Mouse (Mus musculus) heart, postnatal 0 days (tissue): ENCODE data around the gene Shcbp1l. TPM values are rescaled to one million over a fixed set of nuclear protein-coding genes. Genes with fewer than 3 reads are reported as not detected.
"Not testable (repeated sequence)": the region's sequence is repeated elsewhere in the genome, so short reads cannot be mapped to it uniquely, and the experiment has no call there.

Source experiments
- ATAC-seq: fragments of 200-750 bp; cut with Nextera tagmentation; 2 replicates; pipeline ENCODE4 v1.8.0; 2017; ENCODE audit warnings: low read depth, moderate number of reproducible peaks, moderate library complexity; ENCODE audit not compliant: insufficient read depth
- DNase-seq: peaks from one replicate; pipeline ENCODE4 v3.0.0-alpha.2; 2016; ENCODE audit warnings: low spot score
- H3K27ac ChIP-seq: fragments of 300-500 bp; sonication (generic); 2 replicates; pipeline ENCODE4 v1.5.1; 2014; ENCODE audit warnings: low read depth, mild to moderate bottlenecking
- H3K27me3 ChIP-seq: fragments of 300-500 bp; sonication (generic); 2 replicates; pipeline ENCODE4 v1.6.1; 2014; ENCODE audit warnings: low read length, mixed read lengths; ENCODE audit not compliant: control insufficient read depth, insufficient read depth
- H3K36me3 ChIP-seq: fragments of 300-500 bp; sonication (generic); replicated peaks from 2 replicates; pipeline ENCODE4 v1.6.1; 2014; ENCODE audit warnings: low read length, mixed read lengths; ENCODE audit not compliant: control insufficient read depth, insufficient read depth
- H3K4me1 ChIP-seq: fragments of 300-500 bp; sonication (generic); 2 replicates; pipeline ENCODE4 v1.6.1; 2014; ENCODE audit warnings: antibody characterized with exemption; ENCODE audit not compliant: control insufficient read depth, insufficient read depth
- H3K4me2 ChIP-seq: fragments of 300-500 bp; sonication (generic); 2 replicates; pipeline ENCODE4 v1.6.1; 2014; ENCODE audit warnings: low read depth, mild to moderate bottlenecking, low read length, moderate library complexity
- H3K4me3 ChIP-seq: fragments of 300-500 bp; sonication (generic); 2 replicates; pipeline ENCODE4 v1.5.1; 2014; ENCODE audit warnings: low read depth, low read length
- H3K9ac ChIP-seq: fragments of 300-500 bp; sonication (generic); replicated peaks from 2 replicates; pipeline ENCODE4 v1.6.1; 2014; ENCODE audit warnings: low read depth, low read length, mixed read lengths
- H3K9me3 ChIP-seq: fragments of 300-500 bp; sonication (generic); replicated peaks from 2 replicates; pipeline ENCODE4 v1.6.1; 2016; ENCODE audit warnings: low read length; ENCODE audit not compliant: control insufficient read depth
- CTCF ChIP-seq: IDR thresholded peaks from 2 replicates; pipeline ENCODE4 v1.5.1; 2016; ENCODE audit warnings: antibody characterized with exemption, control low read depth, low read depth
- EP300 ChIP-seq: IDR thresholded peaks from 2 replicates; pipeline ENCODE4 v1.6.1; 2016; ENCODE audit warnings: antibody characterized with exemption, low read depth
- WGBS: fragments of 180-500 bp; shearing (Covaris S2); extraction: QIAGEN DNeasy Blood & Tissue Kit; methylation state at CpG from one replicate; pipeline ENCODE4 v1.1.7; 2014; 5-methylcytosine and 5-hydroxymethylcytosine counted together
- polyA plus RNA-seq: library from polyadenylated mRNA; unstranded; fragments of >200 nt; fragmentation: Nextera tagmentation; extraction: Ambion mirVana; gene quantifications from 2 replicates; pipeline ENCODE4 v1.2.1, GENCODE M21; 2015
- total RNA-seq: library from RNA; depleted of rRNA; stranded (reverse); fragments of >200 nt; gene quantifications from 2 replicates; pipeline ENCODE4 v1.2.3, GENCODE M21; 2014; ENCODE audit warnings: low replicate concordance

Shcbp1l gene
- total and polyA plus RNA-seq, 2 experiments from 2014 or later: not detected

DNA sequence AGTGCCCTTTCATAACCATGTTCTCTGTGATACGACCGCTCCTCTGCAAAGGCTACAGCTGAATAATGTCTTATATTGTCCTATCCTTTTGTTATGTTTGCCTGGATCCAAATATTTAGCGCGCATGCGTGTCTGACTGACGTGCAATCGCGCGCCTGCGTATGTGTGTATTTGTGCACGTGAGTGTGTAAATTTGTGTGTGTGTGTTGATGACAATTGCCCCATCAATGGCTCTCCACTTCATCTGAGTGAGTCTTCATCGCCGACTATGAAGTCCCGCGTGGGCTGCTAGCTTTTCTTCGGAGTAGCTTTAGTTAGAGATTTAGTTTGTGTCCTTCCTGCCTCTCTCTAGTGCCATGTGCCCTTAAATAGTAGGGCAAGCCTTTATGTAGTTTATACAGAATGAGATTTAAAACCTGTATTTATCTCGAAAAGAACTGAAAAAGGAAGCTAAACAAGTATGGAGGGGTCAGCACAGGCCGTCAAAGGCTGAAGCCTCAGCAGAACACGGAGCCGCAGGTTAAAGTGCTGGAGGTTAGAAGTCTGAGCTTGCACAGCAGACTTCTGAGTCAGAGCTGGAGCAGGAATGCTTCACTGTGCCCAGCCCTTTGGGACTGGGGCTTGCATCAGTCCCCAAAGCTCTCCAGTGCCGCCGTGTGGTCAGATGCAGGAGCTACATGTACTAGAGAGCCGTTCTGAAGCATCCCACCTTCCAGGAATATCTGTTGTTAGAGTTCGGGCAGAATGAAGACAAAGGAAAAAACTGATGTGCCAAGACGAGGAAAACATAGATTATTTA, 38.5 kb upstream of the Shcbp1l start:
- H3K36me3 ChIP-seq: no peaks in the 10 kb centered on the region
- no peaks in the 10 kb centered on the region for H3K9me3 ChIP-seq
- H3K4me3 ChIP-seq: no peak overlapping the region
- H3K27ac ChIP-seq: no peak overlapping the region
- peak; percentile 81 for DNase-seq
- WGBS: 45% methylated on average over 25 of the region's 25 CpGs
- TF ChIP-seq CTCF (peak; percentile 99), EP300 (0 out of 2 replicates have a peak, but pooled peaks have one; percentile 46)
- no peaks in the 10 kb centered on the region for H3K4me1 ChIP-seq
- H3K27me3 ChIP-seq: no peaks in the 10 kb centered on the region
- no peak overlapping the region for H3K4me2 ChIP-seq
- ATAC-seq: peak; percentile 87
- no peak overlapping the region for H3K9ac ChIP-seq

GRCm38 (mm10) chr1:153395706-153396105, 29.3 kb upstream of the Shcbp1l start:
- 73% methylated on average over 4 of the region's 4 CpGs for WGBS
- not testable (repeated sequence) for H3K36me3 ChIP-seq, ATAC-seq, H3K4me3 ChIP-seq, H3K27ac ChIP-seq, H3K4me1 ChIP-seq, DNase-seq, H3K27me3 ChIP-seq, H3K9ac ChIP-seq, H3K4me2 ChIP-seq, H3K9me3 ChIP-seq

DNA sequence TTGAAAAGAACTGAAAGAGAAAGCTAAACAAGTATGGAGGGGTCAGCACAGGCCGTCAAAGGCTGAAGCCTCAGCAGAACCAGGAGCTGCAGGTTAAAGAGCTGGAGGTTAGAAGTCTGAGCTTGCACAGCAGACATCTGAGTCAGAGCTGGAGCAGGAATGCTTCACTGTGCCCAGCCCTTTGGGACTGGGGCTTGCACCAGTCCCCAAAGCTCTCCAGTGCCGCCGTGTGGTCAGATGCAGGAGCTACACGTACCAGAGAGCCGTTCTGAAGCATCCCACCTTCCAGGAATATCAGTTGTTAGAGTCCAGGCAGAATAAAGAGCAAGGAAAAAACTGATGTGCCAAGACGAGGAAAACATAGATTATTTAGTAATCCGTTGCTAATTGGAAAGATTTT, 23.2 kb upstream of the Shcbp1l start:
- under 1% methylated on average over 7 of the region's 7 CpGs for WGBS
- TF ChIP-seq CTCF: peak; percentile 89
- TF ChIP-seq EP300: no peak
- 0 out of 2 replicates have a peak, but pooled peaks cover 3% of the 10 kb centered on the region for H3K4me1 ChIP-seq
- H3K4me3 ChIP-seq: no peak overlapping the region
- no peaks in the 10 kb centered on the region for H3K9me3 ChIP-seq
- ATAC-seq (peak; percentile 93), DNase-seq (peak; percentile 74)
- no peak overlapping the region for H3K27ac ChIP-seq
- no peaks in the 10 kb centered on the region for H3K27me3 ChIP-seq
- no peak overlapping the region for H3K9ac ChIP-seq
- H3K36me3 ChIP-seq: no peaks in the 10 kb centered on the region
- H3K4me2 ChIP-seq: no peak overlapping the region

GRCm38 (mm10) chr1:153407641-153408040, 17.3 kb upstream of the Shcbp1l start:
- H3K4me2 ChIP-seq, DNase-seq, H3K27me3 ChIP-seq, H3K36me3 ChIP-seq, ATAC-seq, H3K9ac ChIP-seq, H3K27ac ChIP-seq, H3K4me3 ChIP-seq, H3K9me3 ChIP-seq, H3K4me1 ChIP-seq: not testable (repeated sequence)
- WGBS: 82% methylated on average over 11 of the region's 11 CpGs

DNA sequence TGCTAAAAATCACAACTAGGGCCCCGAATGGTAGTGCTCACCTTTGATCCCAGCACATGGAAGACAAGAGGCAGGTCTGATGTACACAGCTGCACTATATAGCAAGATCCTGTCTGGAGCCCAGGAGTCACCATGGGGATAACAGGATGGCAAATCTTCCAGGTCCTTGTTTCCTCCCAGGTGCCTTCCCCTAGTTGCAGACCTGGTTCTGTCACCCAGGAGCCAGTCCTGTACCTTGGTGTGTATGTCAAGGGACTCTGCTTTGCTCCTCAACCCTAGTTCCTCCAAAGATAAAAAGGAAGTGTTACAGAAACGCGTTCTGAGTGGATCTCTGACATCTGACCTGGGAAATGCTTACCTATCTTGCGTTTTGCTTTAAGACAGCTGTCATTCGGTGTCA, 16.7 kb upstream of the Shcbp1l start:
- H3K4me2 ChIP-seq: not testable (repeated sequence)

DNA sequence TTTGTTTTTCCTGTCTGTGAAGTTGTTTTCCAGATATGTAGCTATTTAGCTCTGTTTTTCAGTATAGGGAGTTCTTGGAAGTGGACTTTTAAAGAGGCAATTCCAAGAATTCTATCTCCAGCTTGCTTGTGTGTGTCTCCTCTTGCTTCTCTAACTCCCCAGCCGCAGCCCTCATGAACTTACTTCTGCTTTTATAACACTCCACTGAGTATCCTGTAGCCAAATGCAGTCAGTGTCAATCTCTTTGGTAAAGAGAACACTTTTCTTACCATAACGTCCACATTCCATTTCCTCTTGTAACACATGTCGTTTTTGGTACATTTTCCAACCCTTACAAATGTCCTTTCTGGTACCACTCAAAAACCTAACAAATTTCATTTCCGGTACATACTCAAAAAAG, 14.0 kb upstream of the Shcbp1l start:
- H3K9me3 ChIP-seq, H3K27me3 ChIP-seq, H3K4me2 ChIP-seq, H3K9ac ChIP-seq, H3K27ac ChIP-seq, ATAC-seq, DNase-seq, H3K4me3 ChIP-seq, H3K36me3 ChIP-seq, H3K4me1 ChIP-seq: not testable (repeated sequence)
- 95% methylated on average over 1 of the region's 4 CpGs for WGBS

More for the DNA sequence above, 16.7 kb upstream of the Shcbp1l start:
- H3K9me3 ChIP-seq, H3K4me1 ChIP-seq, DNase-seq, ATAC-seq, H3K4me3 ChIP-seq, H3K27ac ChIP-seq, H3K36me3 ChIP-seq, H3K9ac ChIP-seq, H3K27me3 ChIP-seq: not testable (repeated sequence)
- 66% methylated on average over 4 of the region's 5 CpGs for WGBS
